Mouse (Mus musculus) limb, embryonic 14.5 days (tissue): ENCODE data around the gene 4930432K21Rik. TPM values are rescaled to one million over a fixed set of nuclear protein-coding genes. Genes with fewer than 3 reads are reported as not detected.

Source experiments
- ATAC-seq: fragments of 200-750 bp; cut with Nextera tagmentation; 2 replicates; pipeline ENCODE4 v1.8.0; 2017; ENCODE audit warnings: low read depth, moderate number of reproducible peaks, moderate TSS enrichment; ENCODE audit not compliant: low FRiP score
- DNase-seq: peaks from one replicate; pipeline ENCODE4 v3.0.0-alpha.2; 2015; ENCODE audit warnings: low spot score
- H3K27ac ChIP-seq: fragments of 300-500 bp; sonication (generic); replicated peaks from 2 replicates; pipeline ENCODE4 v1.5.1; 2014; ENCODE audit warnings: low read depth, mild to moderate bottlenecking, low read length, moderate library complexity, mixed read lengths
- H3K27me3 ChIP-seq: fragments of 300-500 bp; sonication (generic); 2 replicates; pipeline ENCODE4 v1.6.1; 2014; ENCODE audit warnings: low read length, mixed read lengths; ENCODE audit not compliant: control insufficient read depth, insufficient read depth
- H3K36me3 ChIP-seq: fragments of 300-500 bp; sonication (generic); 2 replicates; pipeline ENCODE4 v1.6.1; 2014; ENCODE audit warnings: mild to moderate bottlenecking, low read length, moderate library complexity, mixed read lengths; ENCODE audit not compliant: control insufficient read depth, insufficient read depth
- H3K4me1 ChIP-seq: fragments of 300-500 bp; sonication (generic); 2 replicates; pipeline ENCODE4 v1.6.1; 2014; ENCODE audit warnings: antibody characterized with exemption, low read length, mixed read lengths; ENCODE audit not compliant: control insufficient read depth, insufficient read depth
- H3K4me2 ChIP-seq: fragments of 300-500 bp; sonication (generic); replicated peaks from 2 replicates; pipeline ENCODE4 v1.6.1; 2014; ENCODE audit warnings: low read depth, mild to moderate bottlenecking, low read length, moderate library complexity; ENCODE audit not compliant: severe bottlenecking
- H3K4me3 ChIP-seq: fragments of 300-500 bp; sonication (generic); replicated peaks from 2 replicates; pipeline ENCODE4 v1.5.1; 2014; ENCODE audit warnings: low read length
- H3K9ac ChIP-seq: fragments of 300-500 bp; sonication (generic); 2 replicates; pipeline ENCODE4 v1.6.1; 2014; ENCODE audit warnings: mild to moderate bottlenecking, low read depth, low read length, moderate library complexity; ENCODE audit not compliant: severe bottlenecking
- H3K9me3 ChIP-seq: fragments of 300-500 bp; sonication (generic); 2 replicates; pipeline ENCODE4 v1.6.1; 2016; ENCODE audit warnings: low read length; ENCODE audit not compliant: control insufficient read depth
- POLR2A ChIP-seq: fragments of 200-500 bp; IDR thresholded peaks from 2 replicates; pipeline ENCODE4 v1.8.0; 2012; ENCODE audit warnings: inconsistent platforms, mild to moderate bottlenecking, moderate library complexity, borderline replicate concordance; ENCODE audit not compliant: insufficient read depth, insufficient read length; ENCODE audit errors: extremely low read depth
- WGBS: fragments of 180-500 bp; shearing (Covaris S2); extraction: QIAGEN DNeasy Blood & Tissue Kit; methylation state at CpG from one replicate; pipeline ENCODE4 v1.1.7; 2014; 5-methylcytosine and 5-hydroxymethylcytosine counted together
- polyA plus RNA-seq, 2 experiments: library from polyadenylated mRNA; depleted of rRNA in 1 of 2; stranded (reverse) in 1 of 2; unstranded in 1 of 2; fragments of >200 nt; fragmentation: Nextera tagmentation in 1 of 2; extraction: Ambion mirVana in 1 of 2; gene quantifications; 2 replicates each; pipeline versions ENCODE4 v1.2.1 to v1.2.3; 2012 to 2014

4930432K21Rik gene
- 1.7 TPM in 2 replicates for polyA plus RNA-seq (2012; rRNA removed)
- polyA plus RNA-seq (2014; fragmentation: Nextera tagmentation; extraction: Ambion mirVana) = 0.44 and 0.72 TPM in 2 replicates

DNA sequence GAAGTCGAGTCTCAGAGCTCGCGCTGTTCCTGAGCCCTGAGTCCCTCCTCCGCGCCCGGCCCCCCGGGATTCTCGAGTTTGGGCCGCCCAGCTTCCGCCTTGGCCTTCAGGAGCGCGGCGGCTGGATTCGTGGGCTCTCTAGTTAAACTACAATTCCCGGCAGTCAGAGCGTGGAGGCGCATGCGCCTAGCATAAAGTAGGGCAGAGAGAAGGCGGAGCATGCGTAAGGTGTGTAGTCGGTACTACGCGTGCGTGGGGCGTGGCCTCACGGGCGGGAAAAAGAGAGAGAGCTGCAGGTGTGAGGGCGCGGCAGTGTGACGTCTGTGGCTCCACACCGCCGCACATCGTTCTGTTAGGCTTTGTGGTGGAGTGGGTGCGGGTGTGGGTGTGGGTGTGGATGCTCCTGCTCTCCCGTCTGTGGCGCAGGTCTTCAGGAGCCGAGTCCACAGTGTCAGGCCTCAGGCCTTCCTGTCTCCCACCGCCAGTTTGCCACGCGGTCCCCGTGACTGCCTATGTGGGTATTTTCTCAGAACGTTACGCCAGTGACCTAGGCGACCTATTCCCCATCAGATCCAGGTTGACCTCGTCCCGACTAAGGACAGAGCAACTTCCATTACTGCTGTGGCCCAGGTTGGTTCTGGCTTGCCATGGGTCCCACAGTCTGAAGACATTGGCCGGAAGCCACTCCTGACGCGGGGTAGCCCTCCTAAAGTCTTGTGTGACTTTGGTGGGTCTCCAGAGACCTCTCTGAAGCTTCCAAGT lies at the start of gene 4930432K21Rik, which contains the start of gene Cc2d1a:
TSS of gene 4930432K21Rik (plus strand) at position 257 of the 762 bp plus-strand sequence.
TSS of gene Cc2d1a (minus strand) at position 168 of the 762 bp plus-strand sequence.
- Histone ChIP-seq H3K27me3 (no peaks in the 10 kb centered on the region), H3K4me2 (peak within 1 kb of the TSS; percentile 83), H3K9ac (peak within 1 kb of the TSS; percentile 78), H3K4me3 (peak within 1 kb of the TSS; percentile 65), H3K36me3 (peaks cover 16% of the 10 kb centered on the region), H3K9me3 (no peaks in the 10 kb centered on the region), H3K27ac (0 out of 2 replicates have a peak within 1 kb of the TSS, but pooled peaks have one; percentile 26), H3K4me1 (peaks cover 14% of the 10 kb centered on the region)
- ATAC-seq (peak; percentile 95), DNase-seq (peak; percentile 97)
- 19% methylated on average over 48 of the region's 49 CpGs for WGBS
- peak; percentile 61; the same call in 1 of the 2 replicates for TF ChIP-seq POLR2A

DNA sequence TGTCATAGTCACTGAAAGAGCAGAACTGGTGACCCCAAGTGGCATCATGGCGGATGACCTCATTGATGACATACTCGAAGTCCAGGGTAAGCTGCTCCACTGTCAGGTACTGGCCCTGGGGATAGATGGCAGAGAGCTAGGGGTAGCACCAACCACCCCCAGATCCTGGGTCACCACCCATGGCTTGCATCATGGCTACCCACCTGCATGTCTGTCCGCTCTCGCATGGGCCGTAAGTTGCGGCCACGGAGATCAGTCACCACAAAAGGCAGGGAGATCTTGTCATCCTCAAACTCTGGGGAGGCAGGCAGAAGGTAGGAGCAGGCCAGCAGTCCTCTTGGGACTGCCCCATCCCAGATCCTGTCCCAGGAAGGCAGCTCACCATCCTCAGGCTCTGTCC lies 49.4 kb upstream of the 4930432K21Rik start:
- Histone ChIP-seq H3K9me3 (no peaks in the 10 kb centered on the region), H3K4me1 (peaks cover 5% of the 10 kb centered on the region), H3K27ac (no peak overlapping the region), H3K36me3 (peaks cover 77% of the 10 kb centered on the region), H3K27me3 (no peaks in the 10 kb centered on the region), H3K9ac (no peak overlapping the region), H3K4me2 (no peak overlapping the region), H3K4me3 (no peak overlapping the region)
- ATAC-seq (no peak), DNase-seq (no peak)
- TF ChIP-seq POLR2A = no peak
- WGBS = 96% methylated on average over 7 of the region's 7 CpGs

DNA sequence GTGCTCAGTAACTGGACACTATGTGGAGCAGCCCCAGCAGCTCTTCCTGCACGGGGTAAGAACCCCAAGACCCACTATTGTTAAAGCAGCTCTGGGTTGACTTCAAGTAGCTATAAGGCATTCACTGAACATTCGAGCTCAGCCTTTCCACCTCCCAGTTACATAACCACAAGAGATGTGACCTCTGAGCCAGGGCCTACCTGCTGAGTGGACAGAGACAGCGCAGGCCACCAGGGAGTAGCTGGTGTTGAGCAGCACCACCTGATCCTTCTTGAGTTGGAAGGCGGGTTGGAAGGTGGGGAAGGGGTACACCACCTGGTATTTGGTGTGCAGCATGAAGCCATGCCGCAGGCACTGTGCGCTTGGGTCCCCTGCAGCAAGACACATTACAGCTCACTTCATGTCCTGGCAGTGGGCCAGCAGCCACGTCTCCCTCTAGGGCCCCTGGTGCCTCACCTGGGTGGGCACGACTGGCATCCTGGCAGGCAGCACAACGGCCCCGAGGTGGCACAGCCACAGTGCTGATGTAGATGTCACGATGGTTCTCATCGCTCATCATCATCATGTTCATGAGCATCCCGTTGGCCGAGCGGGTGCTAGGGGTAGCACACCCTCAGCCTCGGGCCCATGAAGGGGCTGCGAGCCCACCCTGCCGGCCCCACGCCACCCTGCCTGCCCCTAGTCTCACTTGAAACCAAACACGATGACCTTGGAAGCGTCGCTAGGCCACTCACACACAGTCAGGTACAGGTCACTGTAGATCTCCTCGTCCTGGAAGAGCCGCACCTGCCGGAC lies 46.2 kb upstream of the 4930432K21Rik start:
- Histone ChIP-seq H3K27ac (no peak overlapping the region), H3K4me2 (no peak overlapping the region), H3K9ac (no peak overlapping the region), H3K9me3 (no peaks in the 10 kb centered on the region), H3K4me3 (no peak overlapping the region), H3K4me1 (peaks cover 11% of the 10 kb centered on the region), H3K36me3 (peaks cover 46% of the 10 kb centered on the region), H3K27me3 (no peaks in the 10 kb centered on the region)
- ATAC-seq (no peak), DNase-seq (no peak)
- TF ChIP-seq POLR2A = no peak
- WGBS = 89% methylated on average over 25 of the region's 25 CpGs

- Histone ChIP-seq H3K4me1 (peaks cover 11% of the 10 kb centered on the region), H3K9ac (peak overlapping the region; percentile 82), H3K4me3 (peak overlapping the region; percentile 68), H3K9me3 (no peaks in the 10 kb centered on the region), H3K4me2 (peak overlapping the region; percentile 74), H3K27me3 (no peaks in the 10 kb centered on the region), H3K27ac (no peak overlapping the region), H3K36me3 (peaks cover 27% of the 10 kb centered on the region)
- DNase-seq = no peak
- no peak for ATAC-seq
- WGBS = 54% methylated on average over 3 of the region's 3 CpGs
- TF ChIP-seq POLR2A = no peak
Observed at GRCm38 (mm10) chr8:84103601-84104000, 44.2 kb upstream of the 4930432K21Rik start.

- Histone ChIP-seq H3K36me3 (peaks cover 21% of the 10 kb centered on the region), H3K4me3 (peak overlapping the region; percentile 68), H3K9ac (peak overlapping the region; percentile 82), H3K27ac (peak overlapping the region; percentile 90), H3K4me2 (peak overlapping the region; percentile 74), H3K9me3 (no peaks in the 10 kb centered on the region), H3K4me1 (peaks cover 11% of the 10 kb centered on the region), H3K27me3 (no peaks in the 10 kb centered on the region)
- WGBS = under 1% methylated on average over 21 of the region's 29 CpGs
- TF ChIP-seq POLR2A = no peak
- DNase-seq (peak; percentile 66), ATAC-seq (peak; percentile 79)
Observed at GRCm38 (mm10) chr8:84104221-84104620, 43.6 kb upstream of the 4930432K21Rik start.
